Mouse (Mus musculus) CH12.LX (cell line): ENCODE data around the gene Rab8b. TPM values are rescaled to one million over a fixed set of nuclear protein-coding genes. Genes with fewer than 3 reads are reported as not detected.

ENCODE experiments used
- DNase-seq: peaks from one replicate; pipeline ENCODE4 v3.0.0-alpha.2; 2013; ENCODE audit errors: extremely low read depth
- H3K27ac ChIP-seq: 2 replicates; pipeline ENCODE4 v1.5.1; 2012; ENCODE audit warnings: low read depth, mild to moderate bottlenecking, control low read depth, moderate library complexity; ENCODE audit not compliant: insufficient read depth
- H3K27me3 ChIP-seq: replicated peaks from 2 replicates; pipeline ENCODE3; 2012; ENCODE audit warnings: inconsistent platforms
- H3K36me3 ChIP-seq, 2 experiments: replicated peaks in 1 of 2; 2 replicates each; pipeline versions ENCODE3 to v1.6.1; 2012; ENCODE audit warnings: inconsistent platforms in 1 of 2, low read length in 1 of 2, mild to moderate bottlenecking in 1 of 2, mixed read lengths in 1 of 2, moderate library complexity in 1 of 2; ENCODE audit not compliant: control insufficient read depth in 1 of 2, insufficient read depth in 1 of 2
- H3K4me1 ChIP-seq, 2 experiments: 2 replicates each; pipeline ENCODE4 v1.6.1; 2012; ENCODE audit warnings: inconsistent platforms in 1 of 2, moderate library complexity in 1 of 2; ENCODE audit not compliant: insufficient read depth in 2 of 2, control insufficient read depth in 1 of 2
- H3K4me2 ChIP-seq: 2 replicates; pipeline ENCODE4 v1.6.1; 2012; ENCODE audit warnings: low read depth, mild to moderate bottlenecking, control low read depth; ENCODE audit not compliant: poor library complexity, insufficient read depth, severe bottlenecking
- H3K4me3 ChIP-seq, 3 experiments: fragments of 150-350 bp in 1 of 3; sonication (generic) in 1 of 3; replicated peaks in 1 of 3; 2 replicates each; pipeline versions ENCODE3 to v1.5.1; 2011 to 2012; ENCODE audit warnings: low read depth in 2 of 3, low read length in 2 of 3, mild to moderate bottlenecking in 2 of 3, moderate library complexity in 2 of 3, control low read depth in 1 of 3, improper control_type of control experiment in 1 of 3, inconsistent platforms in 1 of 3, mixed read lengths in 1 of 3; ENCODE audit not compliant: poor library complexity in 1 of 3
- H3K79me2 ChIP-seq: replicated peaks from 2 replicates; pipeline ENCODE4 v1.6.1; 2012; ENCODE audit warnings: mild to moderate bottlenecking, moderate library complexity; ENCODE audit not compliant: control insufficient read depth, poor library complexity, insufficient read depth, severe bottlenecking; ENCODE audit errors: extremely low read depth
- H3K9ac ChIP-seq: 2 replicates; pipeline ENCODE4 v1.6.1; 2012; ENCODE audit warnings: low read depth, mild to moderate bottlenecking, control low read depth, moderate library complexity; ENCODE audit not compliant: insufficient read depth
- H3K9me3 ChIP-seq: replicated peaks from 2 replicates; pipeline ENCODE3; 2012; ENCODE audit warnings: low read length, inconsistent platforms, mixed read lengths
- BHLHE40 ChIP-seq: IDR thresholded peaks from 2 replicates; pipeline ENCODE4 v1.6.1; 2011; ENCODE audit warnings: mild to moderate bottlenecking, low read depth, low read length, improper control_type of control experiment
- CTCF ChIP-seq, 2 experiments: IDR thresholded peaks in 1 of 2; conservative IDR thresholded peaks in 1 of 2; 2 replicates each; pipeline ENCODE4 v1.5.1; 2011 to 2012; ENCODE audit warnings: low read depth in 2 of 2, low read length in 2 of 2, improper control_type of control experiment in 1 of 2, inconsistent platforms in 1 of 2, mild to moderate bottlenecking in 1 of 2, moderate library complexity in 1 of 2
- E2F4 ChIP-seq: IDR thresholded peaks from 2 replicates; pipeline ENCODE4 v1.6.1; 2011; ENCODE audit warnings: low read depth, low read length, improper control_type of control experiment; ENCODE audit not compliant: insufficient replicate concordance
- EP300 ChIP-seq: IDR thresholded peaks from 2 replicates; pipeline ENCODE4 v1.6.1; 2011; ENCODE audit warnings: low read length, improper control_type of control experiment
- ETS1 ChIP-seq: conservative IDR thresholded peaks from 2 replicates; pipeline ENCODE4 v1.6.1; 2012; ENCODE audit warnings: low read depth, mild to moderate bottlenecking, inconsistent platforms, low read length, improper control_type of control experiment, moderate library complexity
- GABPA ChIP-seq: IDR thresholded peaks from 2 replicates; pipeline ENCODE4 v1.6.1; 2012; ENCODE audit warnings: low read depth, low read length, improper control_type of control experiment, inconsistent platforms; ENCODE audit not compliant: insufficient replicate concordance
- HCFC1 ChIP-seq: IDR thresholded peaks from 2 replicates; pipeline ENCODE4 v1.6.1; 2012; ENCODE audit warnings: low read depth, mild to moderate bottlenecking, inconsistent platforms, low read length, improper control_type of control experiment
- IRF4 ChIP-seq: IDR thresholded peaks from 2 replicates; pipeline ENCODE4 v1.6.1; 2014; ENCODE audit warnings: low read depth, mild to moderate bottlenecking, inconsistent platforms, low read length, improper control_type of control experiment
- JUN ChIP-seq: IDR thresholded peaks from 2 replicates; pipeline ENCODE4 v1.6.1; 2011; ENCODE audit warnings: low read depth, mild to moderate bottlenecking, low read length, improper control_type of control experiment, moderate library complexity; ENCODE audit not compliant: insufficient read depth
- JUND ChIP-seq: conservative IDR thresholded peaks from 2 replicates; pipeline ENCODE4 v1.6.1; 2011; ENCODE audit warnings: low read depth, low read length, improper control_type of control experiment
- MAFK ChIP-seq: IDR thresholded peaks from 2 replicates; pipeline ENCODE4 v1.6.1; 2011; ENCODE audit warnings: low read length, improper control_type of control experiment; ENCODE audit not compliant: insufficient replicate concordance
- MAX ChIP-seq: IDR thresholded peaks from 2 replicates; pipeline ENCODE4 v1.6.1; 2011; ENCODE audit warnings: low read length, improper control_type of control experiment
- MAZ ChIP-seq: IDR thresholded peaks from 2 replicates; pipeline ENCODE4 v1.6.1; 2012; ENCODE audit warnings: low read depth, mild to moderate bottlenecking, inconsistent platforms, low read length, improper control_type of control experiment, moderate library complexity
- NELFE ChIP-seq: IDR thresholded peaks from 2 replicates; pipeline ENCODE4 v1.6.1; 2011; ENCODE audit warnings: low read depth, low read length, improper control_type of control experiment
- NRF1 ChIP-seq: IDR thresholded peaks from 2 replicates; pipeline ENCODE4 v1.6.1; 2014; ENCODE audit warnings: low read depth, mild to moderate bottlenecking, inconsistent platforms, low read length, improper control_type of control experiment, moderate library complexity
- PAX5 ChIP-seq: IDR thresholded peaks from 2 replicates; pipeline ENCODE4 v1.6.1; 2012; ENCODE audit warnings: low read length, inconsistent platforms, mixed read lengths
- POLR2A ChIP-seq: IDR thresholded peaks from 2 replicates; pipeline ENCODE4 v1.6.1; 2011; ENCODE audit warnings: low read depth, mild to moderate bottlenecking, improper control_type of control experiment, low read length
- RCOR1 ChIP-seq: conservative IDR thresholded peaks from 2 replicates; pipeline ENCODE4 v1.6.1; 2012; ENCODE audit warnings: low read depth, mild to moderate bottlenecking, inconsistent platforms, low read length, improper control_type of control experiment
- SIN3A ChIP-seq: IDR thresholded peaks from 2 replicates; pipeline ENCODE4 v1.6.1; 2012; ENCODE audit warnings: low read length, improper control_type of control experiment, inconsistent platforms
- SMC3 ChIP-seq: IDR thresholded peaks from 2 replicates; pipeline ENCODE4 v1.6.1; 2011; ENCODE audit warnings: low read depth, low read length, improper control_type of control experiment
- TCF12 ChIP-seq: IDR thresholded peaks from 2 replicates; pipeline ENCODE4 v1.6.1; 2014; ENCODE audit warnings: low read depth, mild to moderate bottlenecking, inconsistent platforms, low read length, improper control_type of control experiment
- UBTF ChIP-seq: IDR thresholded peaks from 2 replicates; pipeline ENCODE4 v1.6.1; 2012; ENCODE audit warnings: low read depth, mild to moderate bottlenecking, inconsistent platforms, low read length, improper control_type of control experiment, moderate library complexity
- USF2 ChIP-seq: conservative IDR thresholded peaks from 2 replicates; pipeline ENCODE4 v1.6.1; 2011; ENCODE audit warnings: low read depth, low read length, improper control_type of control experiment
- ZKSCAN1 ChIP-seq: IDR thresholded peaks from 2 replicates; pipeline ENCODE4 v1.6.1; 2012; ENCODE audit warnings: low read depth, inconsistent platforms, low read length, improper control_type of control experiment, borderline replicate concordance
- ZMIZ1 ChIP-seq: IDR thresholded peaks from 2 replicates; pipeline ENCODE4 v1.6.1; 2012; ENCODE audit warnings: low read depth, mild to moderate bottlenecking, inconsistent platforms, low read length, improper control_type of control experiment
- ZNF384 ChIP-seq: IDR thresholded peaks from 2 replicates; pipeline ENCODE4 v1.6.1; 2012; ENCODE audit warnings: low read depth, low read length, improper control_type of control experiment, inconsistent platforms
- dilution Hi-C: fragments of 300-500 bp; cut with MboI; formaldehyde crosslinking; loops from 2 replicates; pipeline ENCODE4 v1.14.3; 2020; ENCODE audit warnings: low sequenced_read_pairs; ENCODE audit not compliant: extremely low pct_unique_long_range_greater_than_20kb, extremely low pct_ligation_motif_present
- in situ Hi-C: fragments of 300-500 bp; cut with MboI; formaldehyde crosslinking; loops from 3 replicates; pipeline ENCODE4 v1.14.3; 2019; ENCODE audit warnings: low sequenced_read_pairs, low pct_ligation_motif_present, low pct_unique_long_range_greater_than_20kb, mixed read lengths
- polyA plus RNA-seq: library from polyadenylated mRNA; unstranded; fragments of >175 nt; gene quantifications from 2 replicates; pipeline ENCODE4 v1.2.1, GENCODE M21; 2012; ENCODE audit warnings: low read depth; ENCODE audit not compliant: insufficient read length
- total RNA-seq, 2 experiments: library from RNA; depleted of rRNA; stranded (reverse); fragments of 300-350 nt in 1 of 2; fragments of >200 nt in 1 of 2; gene quantifications; 2 replicates each; pipeline ENCODE4 v1.2.3; 2012 to 2014

Rab8b gene
- total and polyA plus RNA-seq, 3 experiments, result 12.2 to 28.0 (median 26.1) TPM

DNA sequence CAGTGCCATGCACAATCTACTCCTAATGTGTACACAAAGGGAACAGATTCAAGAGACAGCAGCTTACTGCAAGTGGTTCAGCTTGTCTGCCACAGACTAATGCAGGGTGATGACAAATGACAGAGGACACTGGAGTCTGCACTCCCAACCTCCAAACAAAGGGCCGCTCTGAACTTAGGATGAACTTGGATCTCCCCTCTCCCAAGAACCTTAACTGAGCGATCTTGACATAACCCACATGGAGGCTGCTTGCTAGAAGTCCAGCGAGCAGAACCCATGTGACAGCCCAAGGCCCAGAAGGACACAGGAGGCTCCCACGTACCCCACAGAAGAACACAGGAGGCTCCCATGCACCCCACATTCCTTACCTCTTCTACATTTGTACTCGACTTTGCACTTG lies 68.5 kb downstream of the Rab8b start:
- Histone ChIP-seq H3K27ac (no peak overlapping the region), H3K9ac (no peak overlapping the region), H3K4me3 (no peak overlapping the region), H3K79me2 (no peaks in the 10 kb centered on the region), H3K36me3 (peaks cover 13 to 70% of the 10 kb centered on the region in 2 experiments), H3K9me3 (no peaks in the 10 kb centered on the region), H3K27me3 (no peaks in the 10 kb centered on the region), H3K4me2 (no peak overlapping the region), H3K4me1 (peaks cover 0 to 15% of the 10 kb centered on the region in 2 experiments; a peak in 2 of 4 replicates)
- dilution Hi-C loops, result no loop called here
- no peak for DNase-seq
- TF ChIP-seq EP300, result no peak
- no peak for TF ChIP-seq MAZ
- TF ChIP-seq ZMIZ1, result no peak
- TF ChIP-seq ZKSCAN1, result no peak
- TF ChIP-seq ETS1, result no peak
- TF ChIP-seq IRF4, result no peak
- no peak for TF ChIP-seq ZNF384
- no peak for TF ChIP-seq UBTF
- no peak for TF ChIP-seq E2F4
- TF ChIP-seq JUND, result no peak
- no peak for TF ChIP-seq NELFE
- TF ChIP-seq POLR2A, result no peak
- no peak for TF ChIP-seq TCF12
- TF ChIP-seq NRF1, result no peak
- in situ Hi-C loops, result loop anchor here (10.0 kb wide), 1 partner anchor 94 kb away; the partner anchor contains the start of gene Rps27l

- Histone ChIP-seq H3K4me1 (no peaks in the 10 kb centered on the region), H3K27ac (no peak overlapping the region), H3K9me3 (no peaks in the 10 kb centered on the region), H3K9ac (no peak overlapping the region), H3K27me3 (no peaks in the 10 kb centered on the region), H3K4me3 (no peak overlapping the region), H3K4me2 (no peak overlapping the region), H3K79me2 (no peaks in the 10 kb centered on the region), H3K36me3 (peaks cover 17 to 68% of the 10 kb centered on the region in 2 experiments)
- no peak for TF ChIP-seq NELFE
- no peak for TF ChIP-seq EP300
- no peak for TF ChIP-seq HCFC1
- TF ChIP-seq UBTF, result no peak
- no peak for TF ChIP-seq CTCF (conservative IDR thresholded peaks at IDR 0.05 in 1 of 2, IDR thresholded peaks at IDR 0.05 in 1 of 2; ENCODE audit: low read depth in 2 of 2, low read length in 2 of 2)
- TF ChIP-seq JUN, result no peak
- TF ChIP-seq ZMIZ1, result no peak
- TF ChIP-seq ZKSCAN1, result no peak
- no peak for TF ChIP-seq SIN3A
- TF ChIP-seq GABPA, result no peak
- no peak for TF ChIP-seq RCOR1
- TF ChIP-seq JUND, result no peak
- no peak for TF ChIP-seq MAZ
- TF ChIP-seq BHLHE40, result no peak
- TF ChIP-seq MAFK, result no peak
- no peak for TF ChIP-seq USF2
- no peak for TF ChIP-seq SMC3
- TF ChIP-seq PAX5, result no peak
- TF ChIP-seq MAX, result no peak
- TF ChIP-seq POLR2A, result no peak
- dilution Hi-C loops (no loop called here), in situ Hi-C loops (no loop called here)
- DNase-seq, result no peak
Measured at GRCm38 (mm10) chr9:66846822-66847221, 72.7 kb downstream of the Rab8b start.
